Mouse (Mus musculus): ENCODE results near the gene Ccdc124. TPM values are rescaled to one million over a fixed set of nuclear protein-coding genes. Genes with fewer than 3 reads are reported as not detected.

Ccdc124 gene
- polyA plus RNA-seq, 1 experiment = 48.0 TPM

GRCm38 (mm10) chr8:70866001-70866520 lies 7.7 kb downstream of the Ccdc124 start:
- TF ChIP-seq POLR2A (IDR thresholded peaks at IDR 0.05; ENCODE audit: borderline replicate concordance, extremely low read depth, low read depth, low read length) = no peak
- TF ChIP-seq CTCF (IDR thresholded peaks at IDR 0.05; ENCODE audit: insufficient read depth, low read length) = no peak
- DNase-seq = no peak
- 7% methylated on average over 12 of the region's 12 CpGs for WGBS

GRCm38 (mm10) chr8:70865350-70866000 lies 8.3 kb downstream of the Ccdc124 start:
- peak; percentile 98 for DNase-seq
- Histone ChIP-seq H3K4me1 (ENCODE audit: control insufficient read depth, insufficient read depth, low read length) (peaks cover 18% of the 10 kb centered on the region), H3K4me3 (replicated peaks; ENCODE audit: extremely low read depth, low read depth, low read length) (peak overlapping the region; percentile 64)
- under 1% methylated on average over 46 of the region's 46 CpGs for WGBS
- TF ChIP-seq POLR2A (IDR thresholded peaks at IDR 0.05; ENCODE audit: borderline replicate concordance, extremely low read depth, low read depth, low read length) (peak; percentile 81; the same call in 1 of the 2 replicates), CTCF (IDR thresholded peaks at IDR 0.05; ENCODE audit: insufficient read depth, low read length) (no peak)

More at GRCm38 (mm10) chr8:70866001-70866520, 7.7 kb downstream of the Ccdc124 start:
- peak overlapping the region; percentile 33 for H3K4me3 ChIP-seq (replicated peaks; ENCODE audit: extremely low read depth, low read depth, low read length)
- peaks cover 18% of the 10 kb centered on the region for H3K4me1 ChIP-seq (ENCODE audit: control insufficient read depth, insufficient read depth, low read length)

GRCm38 (mm10) chr8:70864712-70865221 lies 9.0 kb downstream of the Ccdc124 start:
- Histone ChIP-seq H3K4me1 (ENCODE audit: control insufficient read depth, insufficient read depth, low read length) (peaks cover 18% of the 10 kb centered on the region), H3K4me3 (replicated peaks; ENCODE audit: extremely low read depth, low read depth, low read length) (peak overlapping the region; percentile 64)
- WGBS = 2% methylated on average over 24 of the region's 24 CpGs
- no peak for DNase-seq
- TF ChIP-seq POLR2A (IDR thresholded peaks at IDR 0.05; ENCODE audit: borderline replicate concordance, extremely low read depth, low read depth, low read length) (no peak), CTCF (IDR thresholded peaks at IDR 0.05; ENCODE audit: insufficient read depth, low read length) (no peak)

GRCm38 (mm10) chr8:70863956-70864711 lies 9.6 kb downstream of the Ccdc124 start:
- DNase-seq = no peak
- TF ChIP-seq POLR2A (IDR thresholded peaks at IDR 0.05; ENCODE audit: borderline replicate concordance, extremely low read depth, low read depth, low read length) = no peak
- no peak for TF ChIP-seq CTCF (IDR thresholded peaks at IDR 0.05; ENCODE audit: insufficient read depth, low read length)
- 2% methylated on average over 46 of the region's 46 CpGs for WGBS
- no peak overlapping the region for H3K4me3 ChIP-seq (replicated peaks; ENCODE audit: extremely low read depth, low read depth, low read length)
- peaks cover 16% of the 10 kb centered on the region for H3K4me1 ChIP-seq (ENCODE audit: control insufficient read depth, insufficient read depth, low read length)

- no peak for DNase-seq
- 2% methylated on average over 55 of the region's 55 CpGs for WGBS
- no peak for TF ChIP-seq CTCF (IDR thresholded peaks at IDR 0.05; ENCODE audit: insufficient read depth, low read length)
- TF ChIP-seq POLR2A (IDR thresholded peaks at IDR 0.05; ENCODE audit: borderline replicate concordance, extremely low read depth, low read depth, low read length) = no peak
- no peak within 1 kb of the TSS for H3K4me3 ChIP-seq (replicated peaks; ENCODE audit: extremely low read depth, low read depth, low read length)
- H3K4me1 ChIP-seq (ENCODE audit: control insufficient read depth, insufficient read depth, low read length) = peaks cover 16% of the 10 kb centered on the region
These were observed 10.7 kb downstream of the Ccdc124 start, which contains the start of gene Kcnn1 for GRCm38 (mm10) chr8:70862824-70863641. TSS of gene Kcnn1 (minus strand) at chr8:70863258.

- no peak for DNase-seq
- Histone ChIP-seq H3K4me3 (replicated peaks; ENCODE audit: extremely low read depth, low read depth, low read length) (no peak overlapping the region), H3K4me1 (ENCODE audit: control insufficient read depth, insufficient read depth, low read length) (peaks cover 3% of the 10 kb centered on the region; the same call in 1 of the 2 replicates)
- 54% methylated on average over 4 of the region's 4 CpGs for WGBS
- no peak for TF ChIP-seq POLR2A (IDR thresholded peaks at IDR 0.05; ENCODE audit: borderline replicate concordance, extremely low read depth, low read depth, low read length)
- TF ChIP-seq CTCF (IDR thresholded peaks at IDR 0.05; ENCODE audit: insufficient read depth, low read length) = no peak
These were observed 16.2 kb downstream of the Ccdc124 start for GRCm38 (mm10) chr8:70857516-70857915.

- H3K4me3 ChIP-seq (replicated peaks; ENCODE audit: extremely low read depth, low read depth, low read length) = peak overlapping the region; percentile 43
- TF ChIP-seq POLR2A (IDR thresholded peaks at IDR 0.05; ENCODE audit: borderline replicate concordance, extremely low read depth, low read depth, low read length) = no peak
- no peak for TF ChIP-seq CTCF (IDR thresholded peaks at IDR 0.05; ENCODE audit: insufficient read depth, low read length)
- 7% methylated on average over 33 of the region's 33 CpGs for WGBS
- H3K4me1 ChIP-seq (ENCODE audit: control insufficient read depth, insufficient read depth, low read length) = peaks cover 3% of the 10 kb centered on the region; the same call in 1 of the 2 replicates
- peak; percentile 70 for DNase-seq
These were observed 17.1 kb downstream of the Ccdc124 start for GRCm38 (mm10) chr8:70856541-70857197.

GRCm38 (mm10) chr8:70856028-70856427 lies 17.7 kb downstream of the Ccdc124 start:
- DNase-seq = no peak
- Histone ChIP-seq H3K4me3 (replicated peaks; ENCODE audit: extremely low read depth, low read depth, low read length) (no peak overlapping the region), H3K4me1 (ENCODE audit: control insufficient read depth, insufficient read depth, low read length) (peaks cover 3% of the 10 kb centered on the region; the same call in 1 of the 2 replicates)
- WGBS = 66% methylated on average over 5 of the region's 5 CpGs
- TF ChIP-seq POLR2A (IDR thresholded peaks at IDR 0.05; ENCODE audit: borderline replicate concordance, extremely low read depth, low read depth, low read length) = no peak
- no peak for TF ChIP-seq CTCF (IDR thresholded peaks at IDR 0.05; ENCODE audit: insufficient read depth, low read length)

Data from lung, adult 2 months (tissue).